Mouse (Mus musculus): ENCODE data around the gene Aspg.

DNA sequence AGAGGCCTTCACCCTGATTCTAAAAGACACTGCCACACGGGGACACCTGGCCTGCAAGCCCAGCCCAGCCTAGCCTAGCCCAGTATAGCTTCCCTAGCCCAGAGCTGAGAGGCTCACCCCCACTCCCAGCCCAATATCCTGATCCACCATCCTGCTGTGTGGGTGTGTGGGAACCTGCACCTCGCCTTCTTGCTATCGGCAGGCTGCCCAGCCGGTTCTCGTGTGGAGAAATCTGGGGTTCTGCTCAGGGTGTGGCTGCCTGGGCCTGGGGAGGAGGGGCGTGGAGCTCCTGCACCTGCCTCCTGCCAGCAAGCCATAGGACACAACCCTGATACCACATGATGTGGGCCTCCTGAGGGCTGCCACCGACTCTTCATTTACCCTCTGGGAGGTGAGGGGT is 11.2 kb downstream of the Aspg start:
- TF ChIP-seq POLR2A (IDR thresholded peaks at IDR 0.05; ENCODE audit: borderline replicate concordance, extremely low read depth, low read depth, low read length): no peak
- no peak for TF ChIP-seq CTCF (IDR thresholded peaks at IDR 0.05; ENCODE audit: insufficient read depth, low read length)

Measured in lung, adult 2 months (tissue).